7 mouse cellular contexts compared by ENCODE assay signal in genomic region chr11:120237166-120238131, GRCm38 (mm10). TPM values are rescaled to one million over a fixed set of nuclear protein-coding genes. Genes with fewer than 3 reads are reported as not detected.
A peak's percentile ranks its signal among the peaks of the same experiment; 100 is the strongest.
DNase-seq lines count a peak whose midpoint lies in the region; ATAC-seq lines count a peak whose summit lies in the region.

No protein-coding gene starts in this region.

- peak overlapping the region; percentile 94 for H3K9ac ChIP-seq in heart, embryonic 15.5 days

- H3K36me3 ChIP-seq in heart, embryonic 15.5 days: no peaks in the 10 kb centered on the region
- no peaks in the 10 kb centered on the region for H3K36me3 ChIP-seq in splenic B cell, adult 2 months (ENCODE audit: control insufficient read depth, insufficient read depth, low read length, poor library complexity, severe bottlenecking)

- ATAC-seq in heart, embryonic 15.5 days (replicated peaks; ENCODE audit: insufficient number of reproducible peaks, insufficient read depth, low FRiP score, low read depth): no peak
- ATAC-seq in megakaryocyte, adult 5-6 weeks (ENCODE audit: poor library complexity, severe bottlenecking): peak; percentile 22

- H3K4me1 ChIP-seq in heart, embryonic 15.5 days (replicated peaks): peaks cover 40% of the 10 kb centered on the region

- WGBS in heart, embryonic 15.5 days: under 1% methylated on average over 89 of the region's 89 CpGs

- H3K4me2 ChIP-seq in heart, embryonic 15.5 days: peak overlapping the region; percentile 85

- peak overlapping the region; percentile 70 for H3K4me3 ChIP-seq in heart, embryonic 15.5 days

- no peaks in the 10 kb centered on the region for H3K27me3 ChIP-seq in heart, embryonic 15.5 days
- peaks cover 5% of the 10 kb centered on the region for H3K27me3 ChIP-seq in splenic B cell, adult 2 months (ENCODE audit: control insufficient read depth, insufficient read depth, low read length, poor library complexity, severe bottlenecking)

- H3K9me3 ChIP-seq in heart, embryonic 15.5 days (replicated peaks): no peaks in the 10 kb centered on the region

- peak overlapping the region; percentile 87 for H3K27ac ChIP-seq in heart, embryonic 15.5 days

- DNase-seq in 416B (ENCODE audit: low read depth): peak; percentile 56
- DNase-seq in ES-CJ7 (ENCODE audit: low read depth, low spot score): peak; percentile 86
- DNase-seq in embryo, embryonic 10.5 days (ENCODE audit: low spot score): peak; percentile 70
- DNase-seq in kidney, postnatal 10 days: peak; percentile 77
- DNase-seq in splenic B cell, adult 2 months (ENCODE audit: low read depth, low spot score): peak; percentile 64

RNA-seq across cellular contexts. Expression of gene Bahcc1, which starts 4.7 kb away (rescaled TPM):
- 4.2 and 5.7 TPM in 2 replicates for polyA plus RNA-seq in heart, embryonic 15.5 days (2015; fragmentation: Nextera tagmentation; extraction: Ambion mirVana)
- 3.1 and 4.4 TPM in 2 replicates for total RNA-seq in megakaryocyte, adult 5-6 weeks (2015)
- 1.3 and 1.7 TPM in 2 replicates for total RNA-seq in megakaryocyte, adult 5-6 weeks (2017)
